Mouse (Mus musculus) myocyte (in vitro differentiated cells): ENCODE measurements around the gene Krt81.

Source experiments
- CEBPB ChIP-seq: IDR thresholded peaks from 2 replicates; pipeline ENCODE4 v1.6.1; 2011; ENCODE audit warnings: mild to moderate bottlenecking, moderate library complexity; ENCODE audit not compliant: poor library complexity, insufficient read depth, severe bottlenecking
- E2F4 ChIP-seq: IDR thresholded peaks from one replicate; pipeline ENCODE4 v1.6.1; 2011; ENCODE audit warnings: mild to moderate bottlenecking, control low read depth, moderate library complexity; ENCODE audit not compliant: insufficient read depth
- MYOD1 ChIP-seq, 3 experiments: IDR thresholded peaks; one replicate each; pipeline ENCODE4 v1.6.1; 2011; ENCODE audit warnings: control low read depth in 2 of 3, low read depth in 2 of 3, mild to moderate bottlenecking in 2 of 3, moderate library complexity in 1 of 3; ENCODE audit not compliant: insufficient read length in 2 of 3, control insufficient read depth in 1 of 3
- MYOG ChIP-seq, 3 experiments: IDR thresholded peaks; one replicate each; pipeline ENCODE4 v1.6.1; 2011; ENCODE audit warnings: control low read depth in 2 of 3, low read depth in 2 of 3, mild to moderate bottlenecking in 2 of 3; ENCODE audit not compliant: insufficient read length in 2 of 3, control insufficient read depth in 1 of 3, insufficient read depth in 1 of 3
- POLR2A ChIP-seq: IDR thresholded peaks from one replicate; pipeline ENCODE4 v1.6.1; 2011; ENCODE audit warnings: low read depth, mild to moderate bottlenecking, control low read depth, moderate library complexity; ENCODE audit not compliant: insufficient read length
- POLR2AphosphoS2 ChIP-seq: IDR thresholded peaks from one replicate; pipeline ENCODE4 v1.6.1; 2011; ENCODE audit warnings: low read depth, control low read depth; ENCODE audit not compliant: insufficient read length
- REST ChIP-seq: IDR thresholded peaks from one replicate; pipeline ENCODE4 v1.6.1; 2011; ENCODE audit warnings: mild to moderate bottlenecking, control low read depth, moderate library complexity; ENCODE audit not compliant: insufficient read depth, insufficient read length
- SRF ChIP-seq: IDR thresholded peaks from one replicate; pipeline ENCODE4 v1.6.1; 2011; ENCODE audit warnings: low read depth; ENCODE audit not compliant: control insufficient read depth, insufficient read length
- TCF12 ChIP-seq: IDR thresholded peaks from one replicate; pipeline ENCODE4 v1.6.1; 2011; ENCODE audit warnings: mild to moderate bottlenecking, control low read depth; ENCODE audit not compliant: poor library complexity, insufficient read depth, severe bottlenecking
- TCF3 ChIP-seq: IDR thresholded peaks from one replicate; pipeline ENCODE4 v1.6.1; 2011; ENCODE audit warnings: low read depth, control low read depth; ENCODE audit not compliant: insufficient read length
- USF1 ChIP-seq: IDR thresholded peaks from one replicate; pipeline ENCODE4 v1.6.1; 2011; ENCODE audit warnings: low read depth, mild to moderate bottlenecking, control low read depth, moderate library complexity

DNA sequence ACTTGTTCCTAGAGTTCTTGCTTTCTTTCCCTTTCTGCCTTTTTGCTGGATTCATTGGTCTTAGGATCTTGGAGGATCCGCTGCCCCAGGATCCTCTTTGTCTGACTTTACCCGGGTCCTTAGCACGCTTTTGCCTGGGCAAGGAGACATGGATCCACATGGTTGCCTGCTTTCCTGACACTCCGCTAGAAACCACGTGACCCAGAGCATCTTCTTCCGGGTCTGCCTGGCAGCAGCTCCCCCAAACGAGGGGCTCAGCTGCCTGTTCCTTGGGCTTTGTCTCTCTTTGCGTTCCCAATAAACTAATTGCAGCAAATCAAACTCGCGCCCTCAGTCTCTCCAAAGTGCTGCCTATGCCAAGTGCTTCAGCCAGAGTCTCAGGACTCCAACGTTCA lies 16.1 kb upstream of the Krt81 start:
- TF ChIP-seq MYOD1 (IDR thresholded peaks at IDR 0.05; ENCODE audit: control insufficient read depth in 1 of 3, insufficient read length in 2 of 3, low read depth in 2 of 3) (no peak), POLR2A (no peak), CEBPB (no peak), E2F4 (no peak), USF1 (no peak), TCF12 (no peak), MYOG (IDR thresholded peaks at IDR 0.05; ENCODE audit: control insufficient read depth in 1 of 3, insufficient read depth in 1 of 3, insufficient read length in 2 of 3, low read depth in 2 of 3) (no peak), SRF (no peak), POLR2AphosphoS2 (no peak), REST (no peak), TCF3 (no peak)
